Mouse (Mus musculus) heart, embryonic 15.5 days (tissue): ENCODE data around the gene Tnnc1. TPM values are rescaled to one million over a fixed set of nuclear protein-coding genes. Genes with fewer than 3 reads are reported as not detected.

Source experiments
- ATAC-seq: fragments of 200-750 bp; cut with Nextera tagmentation; replicated peaks from 2 replicates; pipeline ENCODE4 v1.8.0; 2017; ENCODE audit warnings: low read depth, moderate TSS enrichment; ENCODE audit not compliant: insufficient number of reproducible peaks, insufficient read depth, low FRiP score
- H3K27ac ChIP-seq: fragments of 300-500 bp; sonication (generic); 2 replicates; pipeline ENCODE4 v1.5.1; 2015; ENCODE audit warnings: mild to moderate bottlenecking, inconsistent platforms
- H3K27me3 ChIP-seq: fragments of 300-500 bp; sonication (generic); 2 replicates; pipeline ENCODE4 v1.6.1; 2015; ENCODE audit warnings: inconsistent platforms
- H3K36me3 ChIP-seq: fragments of 300-500 bp; sonication (generic); 2 replicates; pipeline ENCODE4 v1.6.1; 2015; ENCODE audit warnings: mild to moderate bottlenecking, inconsistent platforms
- H3K4me1 ChIP-seq: fragments of 300-500 bp; sonication (generic); replicated peaks from 2 replicates; pipeline ENCODE4 v1.6.1; 2015; ENCODE audit warnings: inconsistent platforms
- H3K4me2 ChIP-seq: fragments of 300-500 bp; sonication (generic); 2 replicates; pipeline ENCODE4 v1.6.1; 2015; ENCODE audit warnings: inconsistent platforms, mild to moderate bottlenecking, moderate library complexity
- H3K4me3 ChIP-seq: fragments of 300-500 bp; sonication (generic); 2 replicates; pipeline ENCODE4 v1.5.1; 2015; ENCODE audit warnings: mild to moderate bottlenecking, inconsistent platforms
- H3K9ac ChIP-seq: fragments of 300-500 bp; sonication (generic); 2 replicates; pipeline ENCODE4 v1.6.1; 2015; ENCODE audit warnings: mild to moderate bottlenecking, inconsistent platforms
- H3K9me3 ChIP-seq: fragments of 300-500 bp; sonication (generic); replicated peaks from 2 replicates; pipeline ENCODE4 v1.6.1; 2016; ENCODE audit warnings: inconsistent platforms
- WGBS: fragments of 180-500 bp; shearing (Covaris S2); methylation state at CpG from one replicate; pipeline ENCODE4 v1.1.7; 2015; ENCODE audit warnings: mixed read lengths; 5-methylcytosine and 5-hydroxymethylcytosine counted together
- polyA plus RNA-seq: library from polyadenylated mRNA; unstranded; fragments of >200 nt; fragmentation: Nextera tagmentation; extraction: Ambion mirVana; gene quantifications from 2 replicates; pipeline ENCODE4 v1.2.1, GENCODE M21; 2015

Tnnc1 gene
- 3,799 and 4,649 TPM in 2 replicates for polyA plus RNA-seq

DNA sequence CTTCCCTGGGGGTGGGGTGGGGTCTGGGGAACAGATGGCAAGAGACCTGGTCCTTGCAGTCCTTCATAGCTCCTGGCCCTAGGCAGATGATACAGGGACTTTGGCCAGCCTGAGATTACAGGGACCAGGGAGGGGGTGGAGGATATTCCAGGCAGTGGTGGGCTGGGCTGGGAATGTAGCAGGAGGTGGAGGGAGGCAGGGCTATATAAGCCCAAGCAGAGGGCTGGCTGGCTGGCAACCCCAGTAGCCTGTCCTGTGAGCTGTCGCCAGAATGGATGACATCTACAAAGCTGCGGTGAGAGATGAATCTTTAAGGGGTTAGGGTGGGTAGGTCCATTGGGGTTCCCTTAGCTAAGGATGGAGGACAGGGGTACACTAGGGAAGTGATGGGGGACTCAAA is at the start of gene Tnnc1:
Gene Tnnc1, plus strand, starts transcription at position 229 of the 400 bp plus-strand sequence.
- H3K27ac ChIP-seq = peak within 1 kb of the TSS; percentile 92
- H3K36me3 ChIP-seq = peaks cover 26% of the 10 kb centered on the region
- H3K4me1 ChIP-seq = peaks cover 46% of the 10 kb centered on the region
- H3K9ac ChIP-seq = peak within 1 kb of the TSS; percentile 96
- ATAC-seq = peak; percentile 48
- no peaks in the 10 kb centered on the region for H3K9me3 ChIP-seq
- no peaks in the 10 kb centered on the region for H3K27me3 ChIP-seq
- H3K4me3 ChIP-seq = peak within 1 kb of the TSS; percentile 86
- WGBS = 35% methylated on average over 2 of the region's 2 CpGs
- H3K4me2 ChIP-seq = peak within 1 kb of the TSS; percentile 84

GRCm38 (mm10) chr14:31160196-31161150 is 47.6 kb upstream of the Tnnc1 start:
- H3K4me3 ChIP-seq = no peak overlapping the region
- no peak overlapping the region; the same call in 1 of the 2 replicates for H3K9ac ChIP-seq
- H3K27ac ChIP-seq = no peak overlapping the region
- whole genome bisulfite sequencing = 55% methylated on average over 27 of the region's 27 CpGs
- no peak for ATAC-seq
- H3K4me2 ChIP-seq = no peak overlapping the region
- peaks cover 31% of the 10 kb centered on the region for H3K4me1 ChIP-seq
- no peaks in the 10 kb centered on the region for H3K36me3 ChIP-seq
- H3K9me3 ChIP-seq = no peaks in the 10 kb centered on the region
- peaks cover 5% of the 10 kb centered on the region; the same call in 1 of the 2 replicates for H3K27me3 ChIP-seq

DNA sequence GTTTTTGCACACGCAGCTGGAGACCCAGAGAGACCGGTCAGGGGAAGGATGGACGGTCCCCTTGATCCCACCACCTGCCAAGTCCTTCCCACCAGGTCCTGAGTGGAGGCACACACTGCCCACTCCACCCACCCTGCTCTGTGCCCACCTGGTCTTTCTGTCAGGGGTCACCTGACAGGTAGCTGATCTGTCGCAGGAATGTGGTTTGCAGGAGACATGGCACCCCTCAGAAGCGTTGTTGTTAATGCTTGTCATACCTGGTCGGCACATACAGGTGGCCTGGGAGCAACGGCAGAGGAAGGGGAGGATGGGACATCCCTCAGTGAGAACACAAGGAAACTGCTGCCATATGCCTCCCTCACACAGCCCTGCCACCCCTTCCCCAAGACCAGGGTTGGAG is 46.9 kb upstream of the Tnnc1 start:
- Histone ChIP-seq H3K4me2 (no peak overlapping the region), H3K4me3 (no peak overlapping the region), H3K4me1 (peaks cover 34% of the 10 kb centered on the region), H3K27me3 (peaks cover 5% of the 10 kb centered on the region; the same call in 1 of the 2 replicates), H3K27ac (no peak overlapping the region), H3K36me3 (no peaks in the 10 kb centered on the region), H3K9me3 (no peaks in the 10 kb centered on the region), H3K9ac (no peak overlapping the region)
- WGBS = 84% methylated on average over 7 of the region's 7 CpGs
- ATAC-seq = no peak

DNA sequence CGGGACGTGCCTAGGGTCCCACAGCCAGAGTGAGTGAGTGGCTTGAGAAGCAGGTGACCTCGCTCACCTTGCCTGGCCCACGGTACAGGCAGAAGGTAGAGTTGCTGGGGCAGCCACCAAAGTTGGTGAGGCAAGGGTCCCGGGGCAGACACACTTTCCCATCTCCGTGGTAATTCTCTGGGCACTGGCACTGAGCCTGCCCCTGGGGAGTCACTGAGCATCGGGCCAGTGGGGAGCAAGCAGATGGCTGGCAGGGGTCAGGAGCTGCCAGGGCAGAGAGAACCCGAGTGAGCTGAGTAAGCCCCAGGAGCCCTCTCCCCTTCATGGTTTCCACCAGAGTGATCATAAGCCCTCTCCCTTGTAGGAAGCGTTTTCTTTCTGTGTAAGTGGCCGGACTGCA is 46.5 kb upstream of the Tnnc1 start:
- Histone ChIP-seq H3K4me1 (peaks cover 38% of the 10 kb centered on the region), H3K4me2 (no peak overlapping the region), H3K9me3 (no peaks in the 10 kb centered on the region), H3K9ac (no peak overlapping the region), H3K27me3 (peaks cover 5% of the 10 kb centered on the region; the same call in 1 of the 2 replicates), H3K36me3 (no peaks in the 10 kb centered on the region), H3K4me3 (no peak overlapping the region), H3K27ac (no peak overlapping the region)
- ATAC-seq = no peak
- 78% methylated on average over 10 of the region's 10 CpGs for WGBS

DNA sequence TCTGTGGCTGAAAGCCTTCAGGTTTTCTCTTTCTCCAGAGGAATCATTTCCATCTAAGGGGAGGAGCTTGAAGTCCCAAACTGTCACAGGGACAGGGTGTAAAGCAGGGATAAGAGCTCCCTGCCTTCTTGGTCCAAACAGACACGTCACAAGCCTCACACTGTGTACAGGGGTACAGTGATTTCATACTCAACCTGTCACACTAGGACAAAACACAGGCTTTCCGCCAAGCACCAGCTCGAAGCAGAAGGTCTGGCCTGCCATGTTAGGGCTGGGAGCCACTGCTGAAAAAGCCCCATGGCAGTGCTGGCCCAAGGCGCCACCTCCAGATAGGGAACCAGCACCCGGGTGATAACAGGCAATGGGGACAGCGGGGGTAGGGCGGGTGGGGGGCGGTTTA is 44.0 kb upstream of the Tnnc1 start:
- Histone ChIP-seq H3K9me3 (no peaks in the 10 kb centered on the region), H3K9ac (no peak overlapping the region), H3K4me3 (no peak overlapping the region), H3K36me3 (no peaks in the 10 kb centered on the region), H3K4me2 (no peak overlapping the region), H3K27ac (peak overlapping the region; percentile 25), H3K4me1 (peaks cover 49% of the 10 kb centered on the region), H3K27me3 (peaks cover 5% of the 10 kb centered on the region; the same call in 1 of the 2 replicates)
- WGBS = 29% methylated on average over 8 of the region's 8 CpGs
- no peak; the same call in 1 of the 2 replicates for ATAC-seq

- Histone ChIP-seq H3K4me1 (peaks cover 54% of the 10 kb centered on the region), H3K36me3 (peaks cover 1% of the 10 kb centered on the region; the same call in 1 of the 2 replicates), H3K27me3 (peaks cover 5% of the 10 kb centered on the region; the same call in 1 of the 2 replicates), H3K9ac (no peak overlapping the region), H3K9me3 (no peaks in the 10 kb centered on the region), H3K4me2 (no peak overlapping the region), H3K4me3 (no peak overlapping the region), H3K27ac (no peak overlapping the region)
- 62% methylated on average over 2 of the region's 2 CpGs for WGBS
- no peak for ATAC-seq
Observed at GRCm38 (mm10) chr14:31165010-31165409, 43.1 kb upstream of the Tnnc1 start.

DNA sequence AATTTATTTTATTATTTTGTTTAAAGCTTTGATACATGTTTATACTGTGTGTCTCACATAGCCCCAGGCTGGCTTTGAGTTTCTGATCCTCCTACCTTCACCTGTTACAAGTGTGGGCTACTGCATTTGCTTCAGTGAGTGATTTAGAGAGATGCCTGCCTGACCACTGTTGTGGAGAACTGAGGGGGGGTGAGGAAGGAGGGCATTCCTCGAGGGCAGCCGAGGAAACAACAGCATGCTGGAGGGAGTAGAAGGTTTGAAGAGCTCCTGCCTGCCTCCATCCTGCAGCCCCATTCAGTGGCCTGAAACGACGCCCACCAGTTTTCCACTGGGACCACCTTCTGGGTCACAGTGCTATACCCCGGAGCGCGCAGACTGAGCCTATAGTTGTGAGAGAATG is 42.7 kb upstream of the Tnnc1 start:
- Histone ChIP-seq H3K4me3 (no peak overlapping the region), H3K9me3 (no peaks in the 10 kb centered on the region), H3K27me3 (peaks cover 5% of the 10 kb centered on the region; the same call in 1 of the 2 replicates), H3K4me2 (0 out of 2 replicates have a peak overlapping the region, but pooled peaks have one; percentile 4), H3K36me3 (peaks cover 6% of the 10 kb centered on the region), H3K27ac (no peak overlapping the region), H3K4me1 (peaks cover 50% of the 10 kb centered on the region), H3K9ac (no peak overlapping the region)
- ATAC-seq = no peak
- 49% methylated on average over 7 of the region's 7 CpGs for WGBS

- Histone ChIP-seq H3K4me3 (peak overlapping the region; percentile 45), H3K9ac (0 out of 2 replicates have a peak overlapping the region, but pooled peaks have one; percentile 20), H3K36me3 (peaks cover 12% of the 10 kb centered on the region), H3K4me1 (peaks cover 48% of the 10 kb centered on the region), H3K4me2 (peak overlapping the region; percentile 55), H3K27me3 (peaks cover 5% of the 10 kb centered on the region; the same call in 1 of the 2 replicates), H3K27ac (peak overlapping the region; percentile 9; the same call in 1 of the 2 replicates), H3K9me3 (no peaks in the 10 kb centered on the region)
- WGBS = 48% methylated on average over 10 of the region's 10 CpGs
- ATAC-seq = no peak
Observed at GRCm38 (mm10) chr14:31165991-31166630, 42.0 kb upstream of the Tnnc1 start.

GRCm38 (mm10) chr14:31166827-31167226 is 41.3 kb upstream of the Tnnc1 start:
- H3K4me3 ChIP-seq = peak overlapping the region; percentile 45
- H3K27me3 ChIP-seq = 0 out of 2 replicates have a peak, but pooled peaks cover under 1% of the 10 kb centered on the region
- ATAC-seq = no peak
- H3K27ac ChIP-seq = peak overlapping the region; percentile 9; the same call in 1 of the 2 replicates
- peak overlapping the region; percentile 38; the same call in 1 of the 2 replicates for H3K9ac ChIP-seq
- H3K36me3 ChIP-seq = peaks cover 20% of the 10 kb centered on the region
- 55% methylated on average over 9 of the region's 9 CpGs for WGBS
- no peaks in the 10 kb centered on the region for H3K9me3 ChIP-seq
- peak overlapping the region; percentile 55 for H3K4me2 ChIP-seq
- peaks cover 52% of the 10 kb centered on the region for H3K4me1 ChIP-seq

GRCm38 (mm10) chr14:31168425-31168824 is 39.7 kb upstream of the Tnnc1 start, which contains the start of gene Stab1:
Gene Stab1 (minus strand): TSS chr14:31168641.
- WGBS = 23% methylated on average over 10 of the region's 10 CpGs
- peak; percentile 47; the same call in 1 of the 2 replicates for ATAC-seq
- Histone ChIP-seq H3K4me3 (peak within 1 kb of the TSS; percentile 45), H3K9ac (peak within 1 kb of the TSS; percentile 38), H3K9me3 (no peaks in the 10 kb centered on the region), H3K4me2 (peak within 1 kb of the TSS; percentile 55), H3K27me3 (no peaks in the 10 kb centered on the region), H3K27ac (peak within 1 kb of the TSS; percentile 66), H3K36me3 (peaks cover 36% of the 10 kb centered on the region), H3K4me1 (peaks cover 62% of the 10 kb centered on the region)

- Histone ChIP-seq H3K9ac (no peak overlapping the region), H3K4me2 (no peak overlapping the region), H3K36me3 (peaks cover 46% of the 10 kb centered on the region), H3K27me3 (no peaks in the 10 kb centered on the region), H3K4me3 (no peak overlapping the region), H3K4me1 (peaks cover 54% of the 10 kb centered on the region), H3K27ac (0 out of 2 replicates have a peak overlapping the region, but pooled peaks have one; percentile 6), H3K9me3 (no peaks in the 10 kb centered on the region)
- ATAC-seq = no peak
- WGBS = 59% methylated on average over 6 of the region's 6 CpGs
Observed at GRCm38 (mm10) chr14:31169508-31169907, 38.6 kb upstream of the Tnnc1 start.
